Mouse (Mus musculus) frontal cortex, postnatal 36 days (tissue): Measurements from ENCODE around the gene Trabd2b.
A peak's percentile ranks its signal among the peaks of the same experiment; 100 is the strongest.

Experiments used
- DNase-seq, 2 experiments: peaks; one replicate each; pipeline ENCODE4 v3.0.0; 2022; ENCODE audit warnings: low spot score in 2 of 2

Trabd2b gene

DNA sequence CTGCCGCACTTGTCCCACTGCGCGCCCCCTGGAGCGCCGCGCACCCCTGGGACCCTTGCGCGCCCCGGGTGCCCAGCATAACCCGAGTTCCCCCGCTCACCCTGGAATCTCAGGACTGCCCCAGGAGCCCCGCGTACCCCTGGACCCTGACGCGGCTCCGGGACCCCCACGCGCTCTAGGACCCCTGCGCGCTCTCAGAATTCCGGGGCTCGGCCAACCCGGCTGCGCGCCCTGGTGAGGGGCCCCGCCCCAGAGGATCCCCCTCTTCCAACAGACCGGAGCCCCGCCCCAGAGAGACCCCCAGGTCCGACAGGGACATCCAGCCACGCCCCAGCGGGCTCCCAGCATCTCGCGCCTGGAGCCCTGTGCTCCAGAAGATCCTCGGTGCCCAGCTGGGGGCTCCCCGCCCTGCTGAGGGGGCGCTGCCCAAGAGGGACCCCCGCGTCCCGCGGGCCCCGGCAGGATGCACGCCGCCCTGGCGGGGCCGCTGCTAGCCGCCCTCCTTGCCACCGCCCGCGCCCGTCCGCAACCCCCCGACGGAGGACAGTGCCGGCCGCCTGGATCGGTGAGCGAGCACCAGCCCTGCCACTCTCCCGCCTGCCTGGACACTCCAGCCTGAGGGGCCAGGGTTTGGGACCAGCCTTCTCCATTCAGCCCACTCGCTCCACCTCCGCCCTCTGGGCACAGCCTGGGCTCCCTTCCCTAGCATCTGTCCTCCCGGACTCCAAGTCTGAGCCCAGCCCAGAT is at the start of gene Trabd2b:
Gene Trabd2b (plus strand): TSS at position 370 of the 747 bp plus-strand sequence.
- no peak for DNase-seq

DNA sequence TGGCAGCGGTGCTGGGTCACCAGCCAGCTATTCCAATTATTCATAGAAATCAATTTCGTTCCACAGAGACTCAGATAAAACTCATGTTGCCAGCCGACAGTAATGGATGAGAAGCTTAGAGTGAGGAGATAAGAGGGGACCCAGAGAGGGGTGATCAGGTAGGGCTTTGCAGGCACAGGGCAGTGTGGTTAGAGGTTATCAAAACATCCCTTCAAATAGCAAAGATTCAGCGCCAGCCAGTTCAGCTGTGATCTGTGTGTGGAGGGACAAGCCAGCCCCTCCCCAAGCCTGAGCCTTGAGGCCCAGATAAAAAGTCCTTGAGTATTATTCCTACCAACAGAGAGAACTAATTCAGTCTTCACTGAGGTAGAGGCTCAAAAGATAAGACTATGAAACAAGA is 49.1 kb upstream of the Trabd2b start:
- no peak for DNase-seq

DNA sequence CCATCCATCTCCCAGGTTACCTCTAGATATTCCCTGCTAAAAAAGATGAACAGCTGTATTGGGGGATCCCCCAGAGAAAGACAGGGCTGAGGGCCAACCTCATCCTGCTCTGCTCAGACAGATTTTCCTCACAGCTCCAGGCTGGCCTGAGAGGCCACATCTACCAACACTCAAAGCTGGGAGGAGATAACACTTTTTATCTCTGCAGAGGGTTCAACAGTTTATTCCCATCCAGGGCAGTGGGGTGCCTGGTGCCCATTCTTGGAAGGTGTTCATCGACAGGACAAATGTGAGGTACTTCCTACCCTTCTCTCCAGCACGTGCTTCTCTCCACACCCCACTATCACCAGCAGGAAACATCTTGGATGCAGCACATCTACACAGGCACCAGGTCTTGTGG is 47.6 kb upstream of the Trabd2b start:
- DNase-seq: no peak

DNA sequence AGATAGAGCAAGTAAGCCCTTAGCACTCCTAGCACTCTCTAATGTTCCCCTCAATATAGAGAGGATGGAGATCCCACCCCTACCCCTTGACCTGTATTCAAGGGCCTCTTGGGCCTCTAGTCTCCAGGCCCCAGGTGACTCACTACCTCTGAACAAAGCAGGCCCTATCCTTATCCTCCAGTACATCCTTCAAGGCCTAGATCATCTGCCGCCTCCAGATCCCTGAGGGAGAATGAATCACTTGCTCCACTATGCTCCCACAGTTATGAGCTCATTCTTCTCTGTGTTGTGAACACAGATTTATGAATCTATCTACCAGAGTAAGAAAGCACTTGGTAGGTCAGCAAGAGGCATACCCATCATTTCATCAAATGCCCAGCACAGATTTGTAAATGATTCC is 46.7 kb upstream of the Trabd2b start:
- DNase-seq: peak in 1 of 2 experiments; percentile 39

DNA sequence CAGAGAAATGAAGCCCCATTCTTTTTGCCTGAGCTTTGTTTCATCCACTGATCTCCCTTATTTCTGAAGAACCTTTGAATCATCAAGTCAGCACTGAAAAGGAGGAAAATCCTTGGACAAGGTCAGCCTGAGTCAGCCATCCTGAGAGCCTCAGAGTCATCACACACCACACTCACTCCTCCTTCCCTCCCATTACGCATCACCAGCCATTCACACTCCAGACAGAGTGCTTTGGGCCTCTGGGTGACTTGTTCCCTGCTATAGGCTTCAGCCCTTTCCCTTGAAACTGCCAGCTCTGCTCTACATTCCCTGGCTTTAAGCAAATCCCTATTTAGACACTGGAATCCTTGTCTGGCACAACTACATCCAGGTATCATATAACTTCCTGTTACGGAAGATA is 45.2 kb upstream of the Trabd2b start:
- no peak for DNase-seq

DNA sequence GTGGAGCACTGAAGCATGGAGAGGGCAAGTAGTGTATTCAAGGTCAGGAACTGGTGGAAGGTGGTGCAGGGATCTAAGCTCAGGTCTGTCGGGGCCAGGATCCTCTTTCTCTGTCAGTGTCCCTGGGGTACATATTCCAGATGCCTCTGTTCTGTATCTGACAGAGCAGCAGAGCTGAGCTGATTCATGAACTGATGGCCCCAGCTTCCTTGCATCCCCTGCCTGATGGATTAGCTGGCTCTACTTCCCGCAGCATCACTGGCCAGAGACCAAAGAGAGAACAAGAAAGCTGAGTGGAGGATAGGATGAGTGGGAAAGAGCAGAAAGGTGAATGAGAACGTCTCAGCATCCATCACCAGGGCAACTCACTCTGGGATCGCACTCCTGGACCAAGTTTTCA is 41.5 kb upstream of the Trabd2b start:
- DNase-seq: no peak

DNA sequence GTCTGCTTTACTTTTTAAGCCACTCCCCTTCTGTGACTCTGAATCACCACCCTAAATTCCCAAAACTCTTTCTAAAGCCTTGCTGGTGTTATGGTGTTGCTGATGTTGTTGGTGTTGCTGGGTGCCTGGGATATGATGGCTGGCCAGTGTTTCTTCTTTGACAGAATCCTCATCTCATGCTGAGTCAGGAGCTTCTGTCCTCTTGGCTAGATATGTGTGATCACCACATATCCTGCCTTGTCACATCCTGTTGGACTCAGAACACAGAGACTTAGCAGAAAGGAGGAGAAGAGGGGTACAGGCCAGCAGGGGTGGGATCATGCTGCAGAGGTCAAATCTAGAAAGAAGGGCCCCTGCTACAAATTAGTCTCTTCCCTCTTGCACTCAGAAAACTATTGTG is 40.9 kb upstream of the Trabd2b start:
- no peak for DNase-seq

DNA sequence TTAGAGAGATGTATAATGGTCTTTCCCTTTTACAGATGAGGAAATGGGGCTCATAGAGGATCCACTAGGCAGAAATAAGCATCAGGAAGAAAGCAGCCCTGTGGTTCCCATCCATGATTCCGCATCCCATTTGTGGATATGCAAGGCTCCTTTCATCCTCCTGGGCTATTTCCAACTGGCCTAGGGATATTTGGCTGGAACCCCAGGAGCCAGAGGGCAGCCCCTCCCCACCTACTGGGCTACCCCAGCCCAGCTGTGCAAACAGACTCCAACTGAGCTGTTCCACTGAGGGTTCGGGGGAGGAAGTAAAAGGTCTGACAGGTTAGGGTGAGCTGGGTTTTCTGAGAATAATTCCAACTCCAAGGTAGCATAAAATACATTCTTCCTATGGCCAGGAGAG is 39.5 kb upstream of the Trabd2b start:
- DNase-seq: no peak

DNA sequence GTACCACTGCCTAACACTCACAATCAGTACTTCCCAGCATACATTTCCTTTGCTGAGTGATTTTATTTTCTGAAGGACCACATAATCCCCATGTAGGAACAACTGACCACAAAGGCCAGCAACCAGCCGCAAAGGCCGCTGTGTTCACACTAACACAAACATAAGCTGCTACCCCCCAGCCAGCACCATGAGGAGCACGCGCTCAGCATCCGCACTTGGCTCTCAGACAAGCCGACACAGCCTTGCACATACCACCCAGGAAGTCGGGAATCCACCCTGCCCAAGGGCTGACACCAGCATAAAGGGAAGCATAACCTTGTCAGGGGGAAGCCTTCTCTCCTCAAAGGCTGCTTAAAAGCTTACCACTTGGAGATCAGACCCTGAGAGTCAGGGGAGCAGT is 38.7 kb upstream of the Trabd2b start:
- DNase-seq: no peak

DNA sequence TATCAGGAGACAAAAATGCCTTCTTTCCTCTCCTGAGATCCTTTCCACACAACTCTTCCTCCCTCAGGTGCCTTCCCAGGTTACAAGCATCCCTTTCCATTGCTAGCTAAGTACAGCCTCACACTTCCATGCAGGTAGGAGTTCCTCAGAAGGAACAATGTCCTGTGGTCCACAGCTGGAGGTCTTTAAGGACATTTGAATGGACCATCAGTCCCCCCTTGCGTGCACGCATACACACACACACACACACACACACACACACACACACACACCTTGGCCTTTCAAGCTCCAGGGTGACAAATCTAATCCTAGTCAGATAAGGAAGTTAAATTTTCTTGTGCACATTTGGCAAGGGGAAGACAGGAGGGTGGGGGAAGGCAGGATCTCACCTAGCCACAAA is 36.9 kb upstream of the Trabd2b start:
- no peak for DNase-seq

DNA sequence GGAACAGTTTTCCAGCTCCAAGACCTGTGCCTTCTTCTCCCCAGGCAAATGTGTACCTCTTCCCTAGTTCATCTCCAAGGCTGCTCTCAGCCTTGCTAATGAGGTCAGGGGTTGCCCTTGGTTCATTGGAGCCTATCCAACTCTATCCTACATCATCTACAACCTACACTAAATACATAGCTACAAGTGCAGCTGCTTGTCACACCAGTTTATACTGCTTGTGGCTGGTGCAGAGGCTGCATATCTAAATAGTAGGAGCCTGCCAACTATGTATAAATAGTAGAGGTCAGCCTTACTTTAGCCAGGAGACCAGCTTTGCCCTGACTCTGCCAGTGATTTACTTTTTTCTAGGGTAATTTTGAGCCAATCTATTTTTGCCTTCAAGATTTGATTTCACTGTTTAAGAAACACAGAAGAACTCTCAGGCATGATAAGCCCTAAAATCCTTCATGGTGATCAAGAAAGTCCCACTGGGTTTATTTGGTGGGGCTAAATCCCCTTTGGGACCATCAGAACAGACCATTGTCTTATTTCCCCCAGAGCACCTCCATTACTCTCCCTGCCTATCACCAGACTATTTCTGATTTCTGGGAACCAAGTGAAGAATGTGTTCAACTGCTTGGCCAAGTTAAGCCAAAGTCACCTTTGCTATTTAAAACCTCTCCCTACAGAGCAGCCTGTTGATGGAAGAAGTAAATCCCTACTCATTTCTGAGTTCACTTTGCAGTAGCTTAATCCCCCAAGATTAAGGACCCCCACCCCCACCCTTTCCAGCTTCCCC is 35.4 kb upstream of the Trabd2b start:
- no peak for DNase-seq

DNA sequence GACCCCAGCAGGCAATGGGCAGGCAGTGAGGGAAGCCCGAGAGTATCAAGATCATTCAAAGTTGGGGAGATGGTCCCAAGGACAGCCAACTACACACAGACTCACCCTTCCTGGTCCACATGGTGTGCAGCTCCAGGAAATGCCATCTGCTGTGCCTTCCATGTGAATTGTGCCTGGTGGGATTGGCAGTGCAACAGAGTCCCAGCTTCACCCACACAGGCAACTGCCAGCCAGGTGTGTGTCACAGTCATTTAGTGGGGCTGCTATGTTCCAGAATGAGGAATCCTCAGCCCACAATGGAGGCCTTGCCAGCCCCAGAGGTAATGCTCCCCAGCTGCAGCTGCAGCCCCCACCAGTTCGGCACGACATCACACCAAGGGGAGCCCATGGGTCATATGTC is 33.8 kb upstream of the Trabd2b start:
- peak; percentile 45 to 60 for DNase-seq

DNA sequence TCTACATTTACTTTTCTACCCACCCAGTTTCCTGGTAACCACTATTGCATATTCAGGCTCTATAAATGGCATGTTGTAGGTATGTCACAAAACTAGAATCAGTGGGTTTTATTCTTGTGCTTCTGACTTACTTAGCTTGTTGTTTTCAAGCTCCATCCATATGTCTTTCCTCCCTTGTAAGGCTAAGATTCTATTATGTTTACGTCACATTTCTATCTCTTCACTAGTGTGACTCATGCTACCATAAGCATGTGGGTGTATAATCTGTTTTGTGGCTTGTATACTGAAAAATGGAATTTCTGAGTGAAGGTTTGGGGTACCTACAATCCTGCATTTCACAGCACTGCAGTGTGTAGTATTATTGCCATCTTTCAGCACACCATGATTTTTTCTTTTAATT is 32.2 kb upstream of the Trabd2b start:
- no peak for DNase-seq

DNA sequence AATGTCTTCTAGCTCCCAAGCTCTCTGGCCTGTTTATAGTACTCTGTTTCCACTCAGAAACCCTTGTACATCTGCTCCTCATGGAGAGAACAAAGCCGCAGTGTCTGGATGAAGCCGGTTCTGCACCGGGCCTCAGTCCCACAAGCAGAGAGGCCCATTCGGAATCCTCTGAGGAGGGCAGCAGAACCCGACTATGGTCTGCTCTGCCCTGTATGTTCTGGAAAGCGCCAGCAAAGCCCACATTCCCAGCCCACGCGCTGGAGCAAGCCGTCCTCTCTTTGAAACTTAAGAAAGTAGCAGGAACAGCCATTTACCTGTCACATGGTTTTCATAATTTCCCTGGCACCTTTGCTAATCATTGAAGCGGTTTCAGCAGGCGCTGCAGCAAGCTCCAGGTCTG is 29.0 kb upstream of the Trabd2b start:
- DNase-seq: no peak

DNA sequence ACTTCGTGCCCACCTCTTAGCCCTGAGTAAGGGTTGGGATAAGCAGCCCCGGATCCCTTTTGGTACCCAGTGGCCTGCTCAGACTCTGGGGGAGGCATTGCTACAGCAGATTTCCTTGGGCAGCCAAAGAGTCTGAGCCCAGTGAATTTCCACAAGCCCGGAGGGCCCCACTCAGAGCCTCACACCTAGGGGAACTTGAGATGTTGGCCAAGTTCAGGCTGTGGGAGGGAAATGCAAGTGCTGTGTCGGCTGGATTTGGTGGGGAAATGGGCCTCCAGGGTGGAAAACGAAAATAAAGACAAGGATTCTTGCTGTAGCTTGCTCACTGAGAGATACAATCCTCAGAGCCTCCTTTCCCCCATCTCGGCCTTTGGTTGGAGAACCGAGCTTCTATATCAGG is 28.0 kb upstream of the Trabd2b start:
- peak; percentile 36 to 50 for DNase-seq

DNA sequence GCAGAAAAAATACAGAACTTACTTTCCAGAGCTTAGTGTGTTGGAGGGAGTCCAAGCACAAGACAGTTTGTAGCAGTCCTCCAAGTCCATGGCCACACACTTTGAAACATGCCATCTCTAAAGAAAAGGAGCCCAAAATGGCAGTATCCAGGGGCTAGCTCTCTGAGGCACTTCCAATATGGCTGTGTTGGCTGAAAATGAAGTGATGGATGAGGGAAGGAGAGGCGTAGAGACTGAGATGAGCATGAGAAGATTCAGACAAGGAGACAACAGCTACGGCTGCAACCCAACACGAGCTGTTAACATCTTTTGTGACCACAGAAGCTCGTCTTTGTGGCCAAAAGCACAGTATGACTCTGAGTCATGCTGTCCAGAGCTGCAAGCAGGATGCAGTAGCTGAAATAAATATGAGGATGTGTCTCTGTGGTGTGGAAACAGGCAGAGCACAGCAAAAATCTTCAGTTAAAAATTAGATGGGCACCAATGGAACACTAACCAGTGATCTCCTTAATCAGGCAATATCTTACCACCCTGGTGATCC is 27.0 kb upstream of the Trabd2b start:
- DNase-seq: no peak

DNA sequence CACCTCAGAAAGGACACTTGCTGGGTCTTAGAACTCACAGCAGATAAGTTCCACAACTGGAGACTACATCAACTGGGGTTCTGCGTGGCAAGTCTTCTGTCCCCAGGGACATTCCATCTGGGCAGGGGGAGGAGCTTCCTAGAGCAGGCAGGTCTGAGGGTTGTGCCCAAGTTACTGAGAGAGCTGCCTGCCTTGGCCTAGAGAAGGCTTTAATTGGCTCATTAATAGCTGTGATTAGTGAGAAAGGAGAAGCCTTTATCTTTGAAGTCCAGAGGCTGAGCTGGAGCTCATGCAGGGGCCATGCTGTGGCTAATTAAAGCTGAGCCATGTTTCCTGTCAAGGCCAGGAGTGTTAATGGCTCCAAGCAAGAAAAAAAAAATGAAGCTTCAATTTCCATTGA is 23.9 kb upstream of the Trabd2b start:
- no peak for DNase-seq

DNA sequence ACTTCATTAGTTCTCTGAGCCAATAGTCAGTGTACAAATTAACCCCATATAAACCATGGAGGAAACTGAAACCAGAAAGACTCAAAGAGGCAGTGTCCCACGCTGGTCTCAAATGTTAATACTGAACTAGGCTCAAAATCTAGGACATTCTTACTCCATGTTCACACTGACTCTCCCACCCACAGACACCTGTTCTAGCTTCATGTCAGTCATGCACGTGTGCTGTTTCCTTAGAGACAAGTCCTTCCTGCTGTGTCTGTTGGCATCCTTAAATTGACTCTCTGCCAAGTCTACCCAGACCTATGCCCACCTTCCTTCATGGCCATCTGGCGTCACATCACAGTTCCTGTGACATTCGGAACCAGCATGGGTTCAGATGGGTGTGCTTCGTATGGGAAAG is 21.3 kb upstream of the Trabd2b start:
- no peak for DNase-seq

DNA sequence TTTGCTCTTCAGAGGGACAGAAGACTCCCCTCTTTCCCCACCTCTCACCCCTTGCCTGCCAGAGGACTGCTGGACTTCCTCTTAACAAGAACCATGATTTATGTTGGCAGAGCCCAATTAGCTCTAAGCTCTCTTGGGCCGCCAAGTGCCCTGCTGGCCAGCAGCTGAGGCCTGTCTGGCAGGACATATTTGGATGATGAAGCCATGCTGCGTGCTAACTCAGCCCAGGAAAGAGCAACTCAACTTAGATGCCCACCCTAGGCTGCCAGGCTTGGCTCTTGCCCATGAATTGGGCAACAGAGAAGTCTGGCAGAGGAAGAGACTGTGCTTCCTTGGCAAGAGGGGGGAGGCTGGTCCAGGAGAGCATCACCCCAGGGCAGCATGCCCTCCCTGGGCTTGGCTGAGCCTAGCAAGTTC is 20.1 kb upstream of the Trabd2b start:
- DNase-seq: no peak

DNA sequence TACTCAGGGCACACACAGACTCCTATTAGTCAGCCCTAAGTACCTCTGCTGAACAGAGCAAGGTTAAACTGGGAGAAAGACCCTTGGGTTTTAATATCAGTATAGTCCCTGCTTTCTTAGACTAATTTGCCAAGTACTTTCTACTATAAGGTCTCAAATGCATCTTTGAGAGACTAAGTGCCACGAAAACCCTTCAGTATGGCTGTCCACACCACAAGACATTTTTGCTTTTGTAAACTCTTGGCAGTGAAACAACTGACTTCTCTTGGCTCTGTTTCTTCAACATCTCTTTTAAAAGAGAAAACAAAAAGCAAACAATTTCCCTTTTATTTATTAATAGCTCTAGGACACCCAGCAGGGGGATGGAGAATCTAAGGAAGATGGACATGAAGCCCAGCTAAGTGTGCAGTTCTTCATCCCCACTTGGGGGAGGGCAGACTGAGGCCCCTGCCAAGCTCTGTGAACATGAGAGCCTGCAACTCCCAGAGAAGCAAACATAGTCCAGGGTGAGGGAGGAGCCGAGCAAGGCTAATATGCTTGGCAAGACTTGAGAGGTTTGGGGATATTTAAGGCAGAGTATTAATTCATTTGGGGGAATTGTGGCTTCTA is 18.9 kb upstream of the Trabd2b start:
- DNase-seq: no peak

DNA sequence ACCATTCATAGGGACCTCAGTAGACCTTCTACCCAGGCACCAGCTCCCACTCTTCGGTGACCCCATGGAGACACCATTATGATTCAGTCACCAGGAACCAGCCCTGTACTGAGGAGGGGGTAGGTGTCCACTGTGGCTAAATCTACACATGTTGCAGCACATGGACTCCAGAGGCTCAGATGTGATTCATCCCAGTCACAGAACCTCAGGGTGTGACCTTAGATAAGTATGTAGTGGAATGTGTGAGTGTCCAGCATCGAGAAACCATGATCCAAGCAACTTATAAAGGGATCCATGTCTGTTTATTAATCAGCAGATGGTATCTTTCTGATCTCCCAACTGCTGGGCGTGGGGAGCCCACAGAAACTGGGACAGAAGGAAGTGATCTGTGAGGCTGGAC is 18.2 kb upstream of the Trabd2b start:
- DNase-seq: no peak

DNA sequence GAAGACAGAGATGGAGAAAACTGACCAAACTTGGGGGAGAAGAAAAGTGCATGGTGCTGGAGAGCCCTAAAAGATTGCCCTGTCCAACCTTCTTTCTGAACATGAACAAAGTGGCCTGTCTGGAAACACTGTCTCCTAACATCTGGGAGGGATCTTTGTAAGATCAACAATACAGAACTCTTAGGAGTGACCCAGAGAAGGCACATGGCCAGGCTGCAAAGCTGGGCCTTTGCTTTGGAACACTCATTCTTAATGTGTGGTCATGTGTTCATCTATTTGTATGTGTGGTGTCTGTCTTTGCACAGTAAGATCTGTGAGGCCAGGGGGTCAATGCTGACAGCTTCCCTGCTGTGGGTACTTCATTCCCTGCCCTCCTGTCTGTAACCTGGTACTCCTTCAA is 16.9 kb upstream of the Trabd2b start:
- DNase-seq: no peak

DNA sequence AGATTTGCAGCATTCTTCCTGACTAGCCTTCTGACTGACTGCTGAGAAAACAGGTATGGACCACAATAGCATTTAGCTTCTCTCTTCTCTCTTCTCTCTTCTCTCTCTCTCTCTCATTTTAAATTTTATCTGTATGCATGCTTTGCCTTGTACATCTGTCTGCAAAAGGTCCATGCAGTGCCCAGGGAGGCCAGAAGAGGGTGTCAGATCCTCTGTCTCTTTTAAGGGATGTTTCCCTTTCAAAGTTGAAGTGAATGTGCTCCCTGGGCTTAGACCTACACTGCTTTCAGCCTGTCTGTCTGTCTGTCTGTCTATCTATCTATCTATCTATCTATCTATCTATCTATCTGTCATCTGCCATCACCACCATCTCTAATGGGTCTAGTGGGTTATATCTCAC is 8.9 kb upstream of the Trabd2b start:
- no peak for DNase-seq
